Mouse (Mus musculus) liver, postnatal 0 days (tissue): Measurements from ENCODE around the gene Ffar2. TPM values are rescaled to one million over a fixed set of nuclear protein-coding genes. Genes with fewer than 3 reads are reported as not detected.

ENCODE experiments used
- ATAC-seq: fragments of 200-750 bp; cut with Nextera tagmentation; 2 replicates; pipeline ENCODE4 v1.8.0; 2017; ENCODE audit warnings: mild to moderate bottlenecking, moderate library complexity
- DNase-seq: peaks from one replicate; pipeline ENCODE4 v3.0.0-alpha.2; 2016
- H3K27ac ChIP-seq: fragments of 300-500 bp; sonication (generic); 2 replicates; pipeline ENCODE4 v1.5.1; 2014; ENCODE audit warnings: antibody characterized with exemption, moderate library complexity, mild to moderate bottlenecking, low read depth
- H3K27me3 ChIP-seq: fragments of 300-500 bp; sonication (generic); 2 replicates; pipeline ENCODE4 v1.6.1; 2014; ENCODE audit warnings: low read length, control low read depth, mixed read lengths; ENCODE audit not compliant: insufficient read depth
- H3K36me3 ChIP-seq: fragments of 300-500 bp; sonication (generic); replicated peaks from 2 replicates; pipeline ENCODE4 v1.6.1; 2014; ENCODE audit warnings: mild to moderate bottlenecking, control low read depth, low read length, moderate library complexity, mixed read lengths; ENCODE audit not compliant: insufficient read depth
- H3K4me1 ChIP-seq: fragments of 300-500 bp; sonication (generic); 2 replicates; pipeline ENCODE4 v1.6.1; 2014; ENCODE audit warnings: antibody characterized with exemption, mild to moderate bottlenecking, control low read depth; ENCODE audit not compliant: insufficient read depth
- H3K4me2 ChIP-seq: fragments of 300-500 bp; sonication (generic); 2 replicates; pipeline ENCODE4 v1.6.1; 2014; ENCODE audit warnings: low read depth, mild to moderate bottlenecking, low read length, moderate library complexity, mixed read lengths
- H3K4me3 ChIP-seq: fragments of 300-500 bp; sonication (generic); 2 replicates; pipeline ENCODE4 v1.5.1; 2014; ENCODE audit warnings: low read depth, low read length
- H3K9ac ChIP-seq: fragments of 300-500 bp; sonication (generic); replicated peaks from 2 replicates; pipeline ENCODE4 v1.6.1; 2014; ENCODE audit warnings: mild to moderate bottlenecking, moderate library complexity
- H3K9me3 ChIP-seq: fragments of 300-500 bp; sonication (generic); 2 replicates; pipeline ENCODE4 v1.6.1; 2016; ENCODE audit warnings: mild to moderate bottlenecking, control low read depth, low read length, mixed read lengths
- CTCF ChIP-seq: sonication (generic); IDR thresholded peaks from 2 replicates; pipeline ENCODE4 v1.5.1; 2016; ENCODE audit warnings: antibody characterized with exemption, low read depth
- EP300 ChIP-seq: IDR thresholded peaks from 2 replicates; pipeline ENCODE4 v1.6.1; 2016; ENCODE audit warnings: antibody characterized with exemption, low read depth, mild to moderate bottlenecking
- WGBS: fragments of 180-500 bp; shearing (Covaris S2); extraction: QIAGEN DNeasy Blood & Tissue Kit; methylation state at CpG from one replicate; pipeline ENCODE4 v1.1.7; 2014; ENCODE audit not compliant: insufficient replicate concordance; 5-methylcytosine and 5-hydroxymethylcytosine counted together
- polyA plus RNA-seq: library from polyadenylated mRNA; unstranded; fragments of >200 nt; fragmentation: Nextera tagmentation; extraction: Ambion mirVana; gene quantifications from 2 replicates; pipeline ENCODE4 v1.2.1, GENCODE M21; 2015

The Ffar2 gene
- polyA plus RNA-seq, 1 experiment from 2014 or later, result 1.6 TPM

GRCm38 (mm10) chr7:30776104-30776503 is 47.5 kb downstream of the Ffar2 start:
- ATAC-seq (no peak), DNase-seq (no peak)
- no peaks in the 10 kb centered on the region for H3K4me1 ChIP-seq
- no peak overlapping the region for H3K4me3 ChIP-seq
- H3K9me3 ChIP-seq, result no peaks in the 10 kb centered on the region
- WGBS, result 58% methylated on average over 9 of the region's 9 CpGs
- no peak overlapping the region for H3K4me2 ChIP-seq
- no peaks in the 10 kb centered on the region for H3K27me3 ChIP-seq
- H3K27ac ChIP-seq, result no peak overlapping the region
- no peak for TF ChIP-seq CTCF
- TF ChIP-seq EP300, result no peak
- no peak overlapping the region for H3K9ac ChIP-seq
- no peaks in the 10 kb centered on the region for H3K36me3 ChIP-seq

GRCm38 (mm10) chr7:30769236-30769635 is 54.3 kb downstream of the Ffar2 start:
- Histone ChIP-seq H3K27me3 (no peaks in the 10 kb centered on the region), H3K27ac (no peak overlapping the region), H3K36me3 (no peaks in the 10 kb centered on the region), H3K4me3 (no peak overlapping the region), H3K4me2 (no peak overlapping the region), H3K4me1 (no peaks in the 10 kb centered on the region), H3K9me3 (no peaks in the 10 kb centered on the region), H3K9ac (no peak overlapping the region)
- WGBS, result 37% methylated on average over 9 of the region's 9 CpGs
- ATAC-seq, result no peak
- no peak for TF ChIP-seq EP300
- TF ChIP-seq CTCF, result no peak
- no peak for DNase-seq

Other genes with a start within 250 kb of the Ffar2 start
- 1.9 and 3.1 TPM in 2 replicates for gene Kmt2b, start 235.0 kb downstream of the Ffar2 start, polyA plus RNA-seq
- gene Zbtb32, start 224.9 kb downstream of the Ffar2 start, polyA plus RNA-seq, result 0.53 and 1.2 TPM in 2 replicates
- 0.07 and 0.14 TPM in 2 replicates for gene Upk1a, start 210.9 kb downstream of the Ffar2 start, polyA plus RNA-seq
- gene Cox6b1, start 197.6 kb downstream of the Ffar2 start, polyA plus RNA-seq, result 995 and 998 TPM in 2 replicates
- gene Etv2, start 187.9 kb downstream of the Ffar2 start, polyA plus RNA-seq, result not detected in 2 replicates
- 41.8 and 43.3 TPM in 2 replicates for gene Rbm42, start 173.5 kb downstream of the Ffar2 start, polyA plus RNA-seq
- gene Haus5, start 158.8 kb downstream of the Ffar2 start, polyA plus RNA-seq, result 11.4 and 13.0 TPM in 2 replicates
- not detected in 2 replicates for gene Pmis2, start 152.2 kb downstream of the Ffar2 start, polyA plus RNA-seq
- gene 2200002J24Rik, start 124.8 kb downstream of the Ffar2 start, polyA plus RNA-seq, result 0.53 and 1.4 TPM in 2 replicates
- 1.1 and 1.6 TPM in 2 replicates for gene Atp4a, start 111.6 kb downstream of the Ffar2 start, polyA plus RNA-seq
- gene Tmem147, start 94.2 kb downstream of the Ffar2 start, polyA plus RNA-seq, result 153 and 158 TPM in 2 replicates
- 0.12 TPM in 1 of 2 replicates, not detected in the other for gene Gapdhs, start 80.1 kb downstream of the Ffar2 start, polyA plus RNA-seq
- gene Sbsn, start 72.3 kb downstream of the Ffar2 start, polyA plus RNA-seq, result 0.69 and 0.77 TPM in 2 replicates
- gene Dmkn, start 60.0 kb downstream of the Ffar2 start, polyA plus RNA-seq, result 1.5 and 1.8 TPM in 2 replicates
- gene Krtdap, start 35.9 kb downstream of the Ffar2 start, polyA plus RNA-seq, result not detected in 2 replicates
- not detected in 2 replicates for gene Ffar3, start 32.4 kb upstream of the Ffar2 start, polyA plus RNA-seq
- gene Ffar1, start 37.8 kb upstream of the Ffar2 start, polyA plus RNA-seq, result 0.06 TPM in 1 of 2 replicates, not detected in the other
- gene Cd22, start 56.6 kb upstream of the Ffar2 start, polyA plus RNA-seq, result 1.5 and 2.2 TPM in 2 replicates
- 0.47 and 0.51 TPM in 2 replicates for gene Mag, start 91.1 kb upstream of the Ffar2 start, polyA plus RNA-seq
- 0.49 TPM in 1 of 2 replicates, not detected in the other for gene Hamp2, start 100.9 kb upstream of the Ffar2 start, polyA plus RNA-seq
- gene Hamp, start 120.3 kb upstream of the Ffar2 start, polyA plus RNA-seq, result 142 and 248 TPM in 2 replicates
- gene Usf2, start 133.0 kb upstream of the Ffar2 start, polyA plus RNA-seq, result 11.6 and 12.0 TPM in 2 replicates
- 28.2 and 33.7 TPM in 2 replicates for gene Lsr, start 149.7 kb upstream of the Ffar2 start, polyA plus RNA-seq
- gene Fam187b, start 150.0 kb upstream of the Ffar2 start, polyA plus RNA-seq, result 4.0 and 5.0 TPM in 2 replicates
- gene Fxyd5, start 218.7 kb upstream of the Ffar2 start, polyA plus RNA-seq, result 25.8 and 29.4 TPM in 2 replicates
- gene Fxyd7, start 227.7 kb upstream of the Ffar2 start, polyA plus RNA-seq, result 0.16 TPM in 1 of 2 replicates, not detected in the other
- gene Fxyd1, start 233.4 kb upstream of the Ffar2 start, polyA plus RNA-seq, result 300 and 302 TPM in 2 replicates
- 0.11 TPM in 1 of 2 replicates, not detected in the other for gene Lgi4, start 235.6 kb upstream of the Ffar2 start, polyA plus RNA-seq